Mouse (Mus musculus) large intestine, adult 2 months (tissue): ENCODE measurements at regions not wholly inside any gene's neighbourhood (a gene's known extent, or its start where the extent isn't known, plus 50 kb on each side); places are given as distances from the start of the nearest gene placed in this dataset.

ENCODE experiments used
- DNase-seq: peaks from one replicate; pipeline ENCODE4 v3.0.0-alpha.2; 2012; ENCODE audit warnings: low read depth, low spot score
- WGBS: fragments of 180-500 bp; shearing (Covaris S2); methylation state at CpG from one replicate; pipeline ENCODE4 v1.1.7; 2018; 5-methylcytosine and 5-hydroxymethylcytosine counted together

DNA sequence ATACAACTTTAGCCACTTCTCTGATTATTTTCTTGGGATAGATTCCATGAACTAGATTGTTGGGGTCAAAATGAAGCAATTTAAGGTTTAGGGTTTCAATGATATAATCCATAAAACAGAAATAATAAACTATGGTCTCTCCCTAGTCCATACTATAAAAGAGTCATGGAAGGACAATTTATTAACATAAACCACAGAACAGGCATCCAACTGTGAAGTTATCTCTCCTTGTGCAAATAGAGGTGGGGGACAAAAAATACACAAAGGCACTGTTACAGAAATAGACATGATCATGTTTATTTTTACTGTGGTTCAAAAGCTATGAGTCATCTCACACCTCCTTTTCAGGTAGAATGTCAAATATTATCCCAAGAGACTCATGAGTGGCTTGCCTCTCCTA, 503.0 kb upstream of the Slit2 start:
- DNase-seq, result no peak

DNA sequence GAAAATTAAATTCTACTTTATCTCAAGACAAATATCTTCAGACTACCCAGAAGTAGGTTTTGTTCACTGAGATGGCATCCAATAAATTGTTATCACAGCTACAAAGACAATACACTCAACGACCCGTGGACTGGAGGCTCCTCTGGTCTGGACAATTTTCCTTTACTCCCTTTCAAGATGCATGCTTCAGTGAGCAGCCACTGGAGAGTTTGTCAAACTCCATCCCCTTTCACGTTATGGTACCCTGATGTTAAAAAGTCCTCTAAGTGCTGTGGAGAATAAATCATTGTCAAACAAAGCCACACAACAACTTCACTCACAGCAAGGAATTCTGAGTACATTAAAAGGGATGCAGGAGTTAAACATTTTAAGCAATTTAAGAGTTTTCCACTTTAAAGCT, 486.7 kb upstream of the Slit2 start:
- WGBS, result 27% methylated on average over 3 of the region's 3 CpGs
- no peak for DNase-seq

DNA sequence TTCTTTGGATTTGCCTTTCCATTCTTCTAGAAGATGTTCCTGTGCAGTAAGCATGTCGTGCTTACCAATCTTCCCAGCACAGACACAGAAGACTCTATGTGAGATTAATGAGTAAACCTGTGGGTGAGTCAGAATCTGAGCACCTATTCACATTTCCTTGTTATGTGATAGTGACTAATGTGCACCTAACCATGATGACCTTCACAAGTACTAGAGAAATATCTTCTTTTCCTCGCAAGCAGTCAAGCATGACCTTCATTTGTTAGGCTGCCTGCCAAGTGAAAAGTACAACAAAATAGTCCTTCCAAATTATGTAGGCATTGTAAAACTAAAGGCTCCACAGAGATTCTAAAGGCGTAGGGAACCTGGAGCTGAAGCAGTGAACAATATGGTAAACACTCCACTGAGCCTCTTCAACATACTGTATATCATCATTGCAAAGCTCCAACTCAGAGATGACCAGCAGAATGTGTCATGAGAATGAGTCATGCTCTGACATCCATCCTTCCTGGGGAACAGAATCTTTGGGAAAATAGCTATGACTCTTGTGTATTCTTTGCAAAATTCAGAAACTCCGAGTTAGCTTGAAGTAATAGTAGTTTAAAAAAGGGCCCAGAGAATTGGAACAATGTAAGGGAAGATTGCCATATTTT, 480.0 kb upstream of the Slit2 start:
- WGBS, result 52% methylated on average over 4 of the region's 4 CpGs
- DNase-seq, result no peak

DNA sequence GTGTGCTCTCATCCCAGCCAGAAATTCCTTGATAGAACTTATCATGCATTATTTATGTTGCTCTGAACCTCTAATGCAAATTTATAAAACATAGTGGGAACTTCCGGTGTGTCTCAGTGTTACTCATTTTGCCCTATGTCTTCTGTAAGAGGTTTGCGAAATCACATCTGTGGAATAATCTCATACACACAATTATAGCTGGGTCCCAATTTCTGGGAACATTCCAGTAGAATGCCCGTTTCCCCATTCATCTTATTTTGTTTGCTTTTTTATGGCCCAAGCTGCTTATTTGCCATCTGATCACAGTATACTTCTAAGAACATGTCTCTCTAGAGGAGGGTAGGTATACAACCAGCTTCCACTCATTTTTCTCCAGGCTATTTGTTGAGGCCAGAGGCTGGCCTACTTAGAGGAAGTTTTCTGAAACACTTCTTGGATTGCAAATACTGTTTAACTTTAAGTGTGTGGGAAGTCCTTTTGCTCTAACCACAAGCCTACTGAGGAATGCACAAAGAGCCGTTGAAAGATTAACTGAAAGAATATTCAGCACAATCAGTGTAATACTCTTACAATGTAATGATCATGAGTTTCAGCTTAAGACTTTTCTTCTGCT, 474.1 kb upstream of the Slit2 start:
- WGBS, result 73% methylated on average over 4 of the region's 4 CpGs
- DNase-seq, result no peak

DNA sequence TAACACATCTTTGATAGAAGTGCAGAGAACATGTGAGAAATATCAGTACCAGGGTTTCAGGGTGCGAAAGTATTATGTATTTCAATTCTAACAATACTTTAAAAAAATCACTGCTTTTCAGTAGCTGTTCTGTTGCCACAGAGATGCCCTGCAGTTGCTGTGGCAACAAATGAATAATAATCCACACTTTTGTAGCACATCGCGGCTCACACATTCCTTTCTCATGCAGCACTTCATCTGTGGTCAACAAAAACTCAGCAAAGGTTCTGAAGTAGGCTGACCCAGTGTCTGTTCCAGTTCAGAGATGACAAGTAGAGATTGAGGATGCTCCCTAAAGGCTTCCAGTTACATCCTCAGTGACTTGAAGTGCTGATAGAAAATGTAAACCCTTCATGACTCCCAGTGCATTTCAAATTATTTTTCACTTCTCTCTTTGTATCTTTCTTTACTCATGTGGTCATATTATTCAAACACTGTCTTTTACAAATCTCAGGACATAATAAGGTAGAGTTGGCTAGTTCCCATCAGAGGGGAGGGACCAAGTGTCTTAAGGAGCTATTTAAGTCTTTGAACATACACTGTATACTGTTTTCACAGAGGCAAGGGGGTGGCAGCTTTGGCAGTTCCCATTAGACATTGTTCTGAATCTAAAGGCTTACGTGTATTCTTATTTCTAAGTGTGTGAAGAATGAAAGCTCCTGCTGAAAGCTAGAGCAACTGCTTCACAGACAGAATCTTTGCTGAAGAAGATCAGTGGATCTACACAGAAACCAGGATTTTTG, 460.6 kb upstream of the Slit2 start:
- WGBS, result 85% methylated on average over 4 of the region's 4 CpGs
- DNase-seq, result no peak

DNA sequence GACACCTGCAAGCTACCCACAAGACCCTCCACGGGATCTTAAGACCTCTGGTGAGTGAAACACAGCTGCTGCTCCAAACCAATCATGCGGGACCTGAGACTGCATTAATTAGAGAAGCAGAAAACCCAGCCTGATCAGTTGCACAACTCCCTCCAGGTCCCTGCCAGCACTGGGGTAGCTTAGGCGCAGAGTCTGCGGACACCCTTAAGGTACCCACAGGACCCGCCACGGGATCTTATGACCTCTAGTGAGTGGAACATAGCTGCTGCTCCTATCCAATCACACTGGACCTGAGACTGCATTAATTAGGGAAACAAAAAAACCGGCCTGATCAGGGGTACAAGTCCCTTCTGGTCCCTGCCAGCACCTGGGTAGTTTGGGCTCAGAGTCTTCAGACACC, 454.3 kb upstream of the Slit2 start:
- 89% methylated on average over 7 of the region's 7 CpGs for WGBS
- DNase-seq, result no peak

DNA sequence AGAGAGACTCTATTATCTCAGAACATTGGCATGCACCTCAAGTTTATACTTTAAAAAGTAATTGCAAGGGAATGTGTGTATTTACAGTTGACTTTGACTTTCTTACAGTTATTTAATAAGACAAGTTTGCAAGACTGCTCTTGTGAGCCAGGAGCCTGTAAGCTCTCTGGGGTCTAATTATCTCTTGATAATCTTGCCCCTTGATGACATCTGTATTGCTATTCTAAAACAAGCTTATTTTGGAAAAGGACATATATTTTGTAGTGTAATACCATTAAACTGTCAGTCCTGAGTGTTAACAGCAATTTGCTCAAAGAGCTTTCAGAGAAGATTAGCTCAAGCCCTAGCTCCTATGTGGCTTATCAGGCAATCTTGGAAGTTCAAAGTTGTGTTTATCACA, 445.4 kb upstream of the Slit2 start:
- DNase-seq, result no peak

DNA sequence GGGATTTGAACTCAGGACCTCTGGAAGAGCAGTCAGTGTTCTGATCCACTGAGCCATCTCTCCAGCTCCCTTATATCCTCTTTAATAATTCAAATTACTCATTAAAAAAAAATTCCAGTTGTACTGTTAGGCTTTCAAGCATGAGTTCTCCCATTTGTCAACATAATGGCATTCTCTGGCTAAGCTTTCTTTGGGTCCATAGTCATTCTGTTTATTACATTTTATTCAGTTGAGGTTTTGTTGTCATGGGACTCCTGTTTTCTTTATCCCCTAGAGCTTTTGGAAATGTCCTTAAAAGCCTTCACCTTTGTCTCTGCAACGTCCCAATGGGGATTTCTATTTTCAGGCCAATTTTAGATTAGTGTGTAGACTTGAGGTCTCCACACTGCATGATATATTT, 440.7 kb upstream of the Slit2 start:
- 72% methylated on average over 1 of the region's 1 CpGs for WGBS
- no peak for DNase-seq

DNA sequence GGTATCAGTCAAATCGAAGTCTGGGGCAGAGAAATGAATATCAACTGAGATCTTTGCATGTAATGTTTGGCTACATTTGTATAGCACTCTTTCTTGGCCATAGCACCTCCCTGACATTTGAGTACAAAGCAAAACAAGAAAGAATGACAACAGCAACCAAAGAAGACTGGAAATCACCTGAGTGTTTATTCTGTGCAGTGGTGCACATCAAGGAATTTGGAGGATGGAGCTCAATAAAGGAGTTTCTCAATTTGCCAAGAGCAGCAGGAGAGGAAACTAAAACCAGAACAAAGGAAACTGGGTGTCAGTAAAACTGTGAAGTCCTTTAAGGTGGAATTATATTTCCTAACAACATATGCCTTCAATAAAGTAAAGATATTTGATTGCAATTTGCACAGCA, 426.2 kb upstream of the Slit2 start:
- DNase-seq, result no peak
- WGBS, result 54% methylated on average over 1 of the region's 1 CpGs

DNA sequence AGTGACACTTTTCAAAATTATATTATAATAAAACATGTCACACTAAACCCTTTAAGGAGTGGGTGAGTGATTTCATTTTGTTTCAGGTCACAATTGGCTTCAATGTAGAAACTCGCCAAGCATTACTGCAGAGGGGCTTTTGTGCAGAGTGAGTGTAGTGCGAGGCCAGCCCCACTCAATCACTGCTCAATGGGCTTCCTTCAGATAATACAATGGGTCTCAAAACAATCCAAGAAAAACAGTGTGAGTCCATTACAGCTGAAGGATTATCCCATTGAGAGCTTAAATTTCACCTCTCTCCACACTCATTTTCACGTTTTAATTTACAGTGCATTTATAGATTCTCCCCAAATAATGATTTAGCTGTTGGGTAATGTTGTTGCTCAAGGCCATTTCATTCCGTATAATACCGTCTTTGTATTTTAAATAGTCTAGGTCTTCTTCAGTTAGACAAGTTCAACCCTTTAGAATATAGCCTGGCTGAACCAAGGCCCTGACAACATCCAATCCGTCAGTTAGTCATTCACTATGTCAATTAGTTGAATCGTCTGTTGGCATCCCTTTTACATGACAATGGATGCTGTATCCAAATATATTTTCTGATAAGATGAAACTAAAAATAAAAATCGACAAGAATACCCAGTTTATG, 425.7 kb upstream of the Slit2 start:
- WGBS, result 79% methylated on average over 8 of the region's 8 CpGs

More for the DNA sequence above, 425.7 kb upstream of the Slit2 start:
- no peak for DNase-seq
